Mouse (Mus musculus): ENCODE results near the gene Olfr1160. TPM values are rescaled to one million over a fixed set of nuclear protein-coding genes. Genes with fewer than 3 reads are reported as not detected.
"Not testable (repeated sequence)": the region's sequence is repeated elsewhere in the genome, so short reads cannot be mapped to it uniquely, and the experiment has no call there.

The Olfr1160 gene
- not detected in 2 replicates for polyA plus RNA-seq (2012; rRNA removed)

GRCm38 (mm10) chr2:88007515-88008318 lies at the start of gene Olfr1160:
Gene Olfr1160, minus strand, starts transcription at chr2:88008268.
- Histone ChIP-seq H3K36me3 (ENCODE audit: control insufficient read depth, insufficient read depth, low read length) (no peaks in the 10 kb centered on the region), H3K4me1 (ENCODE audit: control insufficient read depth, insufficient read depth, insufficient read length, low read length) (no peaks in the 10 kb centered on the region), H3K4me3 (ENCODE audit: low read depth, low read length) (no peak within 1 kb of the TSS), H3K27ac (ENCODE audit: insufficient read depth, low read depth, low read length) (no peak within 1 kb of the TSS), H3K27me3 (ENCODE audit: control insufficient read depth, insufficient read depth, low read length) (no peaks in the 10 kb centered on the region)
- TF ChIP-seq POLR2A (IDR thresholded peaks at IDR 0.05; ENCODE audit: low read depth, low read length) (no peak), CTCF (IDR thresholded peaks at IDR 0.05; ENCODE audit: extremely low read depth, insufficient read length, insufficient replicate concordance, low read depth, low read length) (no peak)

GRCm38 (mm10) chr2:88051029-88051428 lies 43.0 kb upstream of the Olfr1160 start, which contains the start of gene Olfr1162:
Gene Olfr1162, minus strand, starts transcription at chr2:88051129.
- Histone ChIP-seq H3K4me3 (ENCODE audit: low read depth, low read length) (no peak within 1 kb of the TSS), H3K27me3 (ENCODE audit: control insufficient read depth, insufficient read depth, low read length) (no peaks in the 10 kb centered on the region), H3K36me3 (ENCODE audit: control insufficient read depth, insufficient read depth, low read length) (no peaks in the 10 kb centered on the region), H3K27ac (ENCODE audit: insufficient read depth, low read depth, low read length) (no peak within 1 kb of the TSS), H3K4me1 (ENCODE audit: control insufficient read depth, insufficient read depth, insufficient read length, low read length) (no peaks in the 10 kb centered on the region)
- TF ChIP-seq CTCF (IDR thresholded peaks at IDR 0.05; ENCODE audit: extremely low read depth, insufficient read length, insufficient replicate concordance, low read depth, low read length) (no peak), POLR2A (IDR thresholded peaks at IDR 0.05; ENCODE audit: low read depth, low read length) (no peak)
- WGBS = 94% methylated on average over 1 of the region's 1 CpGs

GRCm38 (mm10) chr2:88037599-88037998 lies 29.5 kb upstream of the Olfr1160 start, which contains the start of gene Olfr73:
Gene Olfr73, minus strand, starts transcription at chr2:88037699.
- no peak within 1 kb of the TSS for H3K27ac ChIP-seq (ENCODE audit: insufficient read depth, low read depth, low read length)
- H3K4me3 ChIP-seq (ENCODE audit: low read depth, low read length) = no peak within 1 kb of the TSS

GRCm38 (mm10) chr2:88022474-88022873 lies 14.4 kb upstream of the Olfr1160 start, which contains the start of gene Olfr1161:
Gene Olfr1161, plus strand, starts transcription at chr2:88022774.
- not testable (repeated sequence) for H3K36me3 ChIP-seq (ENCODE audit: control insufficient read depth, insufficient read depth, low read length); H3K27me3 ChIP-seq (ENCODE audit: control insufficient read depth, insufficient read depth, low read length); H3K4me3 ChIP-seq (ENCODE audit: low read depth, low read length); H3K27ac ChIP-seq (ENCODE audit: insufficient read depth, low read depth, low read length); H3K4me1 ChIP-seq (ENCODE audit: control insufficient read depth, insufficient read depth, insufficient read length, low read length)
- WGBS = 70% methylated on average over 1 of the region's 1 CpGs

More at GRCm38 (mm10) chr2:88037599-88037998, 29.5 kb upstream of the Olfr1160 start, which contains the start of gene Olfr73:
- no peaks in the 10 kb centered on the region for H3K4me1 ChIP-seq (ENCODE audit: control insufficient read depth, insufficient read depth, insufficient read length, low read length)
- TF ChIP-seq CTCF (IDR thresholded peaks at IDR 0.05; ENCODE audit: extremely low read depth, insufficient read length, insufficient replicate concordance, low read depth, low read length) = no peak
- TF ChIP-seq POLR2A (IDR thresholded peaks at IDR 0.05; ENCODE audit: low read depth, low read length) = no peak
- H3K36me3 ChIP-seq (ENCODE audit: control insufficient read depth, insufficient read depth, low read length) = no peaks in the 10 kb centered on the region
- no peaks in the 10 kb centered on the region for H3K27me3 ChIP-seq (ENCODE audit: control insufficient read depth, insufficient read depth, low read length)

GRCm38 (mm10) chr2:87989813-87990212 lies 18.3 kb downstream of the Olfr1160 start, which contains the start of gene Olfr1158:
Gene Olfr1158, plus strand, starts transcription at chr2:87990113.
- H3K4me3 ChIP-seq (ENCODE audit: low read depth, low read length) = no peak within 1 kb of the TSS
- H3K36me3 ChIP-seq (ENCODE audit: control insufficient read depth, insufficient read depth, low read length) = no peaks in the 10 kb centered on the region
- no peaks in the 10 kb centered on the region for H3K27me3 ChIP-seq (ENCODE audit: control insufficient read depth, insufficient read depth, low read length)
- no peaks in the 10 kb centered on the region for H3K4me1 ChIP-seq (ENCODE audit: control insufficient read depth, insufficient read depth, insufficient read length, low read length)
- TF ChIP-seq POLR2A (IDR thresholded peaks at IDR 0.05; ENCODE audit: low read depth, low read length) = no peak
- no peak for TF ChIP-seq CTCF (IDR thresholded peaks at IDR 0.05; ENCODE audit: extremely low read depth, insufficient read length, insufficient replicate concordance, low read depth, low read length)
- no peak within 1 kb of the TSS for H3K27ac ChIP-seq (ENCODE audit: insufficient read depth, low read depth, low read length)

GRCm38 (mm10) chr2:87974563-87974962 lies 33.5 kb downstream of the Olfr1160 start, which contains the start of gene Olfr74:
Gene Olfr74, minus strand, starts transcription at chr2:87974663.
- H3K4me3 ChIP-seq (ENCODE audit: low read depth, low read length) = no peak within 1 kb of the TSS
- no peaks in the 10 kb centered on the region for H3K27me3 ChIP-seq (ENCODE audit: control insufficient read depth, insufficient read depth, low read length)
- WGBS = 72% methylated on average over 3 of the region's 3 CpGs
- TF ChIP-seq CTCF (IDR thresholded peaks at IDR 0.05; ENCODE audit: extremely low read depth, insufficient read length, insufficient replicate concordance, low read depth, low read length) (no peak), POLR2A (IDR thresholded peaks at IDR 0.05; ENCODE audit: low read depth, low read length) (no peak)
- H3K4me1 ChIP-seq (ENCODE audit: control insufficient read depth, insufficient read depth, insufficient read length, low read length) = no peaks in the 10 kb centered on the region
- H3K27ac ChIP-seq (ENCODE audit: insufficient read depth, low read depth, low read length) = no peak within 1 kb of the TSS
- H3K36me3 ChIP-seq (ENCODE audit: control insufficient read depth, insufficient read depth, low read length) = no peaks in the 10 kb centered on the region

- Histone ChIP-seq H3K4me3 (ENCODE audit: low read depth, low read length) (no peak within 1 kb of the TSS), H3K4me1 (ENCODE audit: control insufficient read depth, insufficient read depth, insufficient read length, low read length) (no peaks in the 10 kb centered on the region), H3K27ac (ENCODE audit: insufficient read depth, low read depth, low read length) (no peak within 1 kb of the TSS), H3K36me3 (ENCODE audit: control insufficient read depth, insufficient read depth, low read length) (no peaks in the 10 kb centered on the region), H3K27me3 (ENCODE audit: control insufficient read depth, insufficient read depth, low read length) (no peaks in the 10 kb centered on the region)
- TF ChIP-seq POLR2A (IDR thresholded peaks at IDR 0.05; ENCODE audit: low read depth, low read length) = no peak
- no peak for TF ChIP-seq CTCF (IDR thresholded peaks at IDR 0.05; ENCODE audit: extremely low read depth, insufficient read length, insufficient replicate concordance, low read depth, low read length)
- 96% methylated on average over 4 of the region's 4 CpGs for WGBS
Observed at GRCm38 (mm10) chr2:87968199-87968598, 39.9 kb downstream of the Olfr1160 start, which contains the start of gene Olfr1157. Gene Olfr1157, minus strand, starts transcription at chr2:87968299.
